30 mouse cellular contexts compared by ENCODE assay signal in genomic region chr1:135457860-135458259, GRCm38 (mm10).
"Had no signal": no experiment of that assay in that cellular context is flagged by ENCODE, and none has a peak within 500 bp of the region (broad histone marks: within the 10 kb centered on the region; RNA-seq: fewer than 3 reads in every experiment).

No protein-coding gene starts in this region.

- H3K9me3 ChIP-seq: heart, embryonic 12.5 days; heart, embryonic 13.5 days; heart, embryonic 15.5 days; hindbrain, embryonic 10.5 days; hindbrain, embryonic 12.5 days; hindbrain, embryonic 13.5 days; hindbrain, embryonic 15.5 days; intestine, embryonic 15.5 days; kidney, embryonic 15.5 days had no signal

- H3K4me3 ChIP-seq: heart, embryonic 12.5 days; heart, embryonic 13.5 days; heart, embryonic 15.5 days; hindbrain, embryonic 10.5 days; hindbrain, embryonic 12.5 days; hindbrain, embryonic 13.5 days; hindbrain, embryonic 15.5 days; intestine, embryonic 15.5 days; kidney, embryonic 15.5 days; layer of hippocampus, adult 2 months; left cerebral cortex, adult 2 months had no signal

- H3K27me3 ChIP-seq: heart, embryonic 12.5 days; heart, embryonic 13.5 days; heart, embryonic 15.5 days; hindbrain, embryonic 12.5 days; hindbrain, embryonic 13.5 days; hindbrain, embryonic 15.5 days; intestine, embryonic 15.5 days; kidney, embryonic 15.5 days had no signal

- H3K4me2 ChIP-seq: heart, embryonic 11.5 days; heart, embryonic 12.5 days; heart, embryonic 13.5 days; heart, embryonic 15.5 days; hindbrain, embryonic 12.5 days; hindbrain, embryonic 13.5 days; hindbrain, embryonic 14.5 days; hindbrain, embryonic 15.5 days; intestine, embryonic 15.5 days; kidney, embryonic 15.5 days had no signal

- DNase-seq: heart, postnatal 36 days; heart, postnatal 4 days; kidney, adult 11 months; kidney, adult 18-20 months; kidney, adult 2 months; kidney, adult 8-10 months; kidney, adult 9 months; kidney, postnatal 14 days; kidney, postnatal 25 days; layer of hippocampus, adult 9-11 months; layer of hippocampus, postnatal 36 days had no signal

- ATAC-seq: hindbrain, embryonic 16.5 days; hindbrain, postnatal 0 days; inflammation-experienced regulatory T-cells, adult 6 months; intestine, embryonic 15.5 days; intestine, embryonic 16.5 days; intestine, postnatal 0 days had no signal

- H3K27ac ChIP-seq: heart, embryonic 13.5 days; heart, embryonic 15.5 days; hindbrain, embryonic 10.5 days; hindbrain, embryonic 12.5 days; hindbrain, embryonic 13.5 days; hindbrain, embryonic 14.5 days; hindbrain, embryonic 15.5 days; hindbrain, postnatal 0 days; intestine, embryonic 15.5 days; kidney, embryonic 15.5 days; kidney, postnatal 0 days; layer of hippocampus, adult 2 months; left cerebral cortex, adult 2 months had no signal

- H3K9ac ChIP-seq: heart, embryonic 12.5 days; heart, embryonic 13.5 days; heart, embryonic 15.5 days; hindbrain, embryonic 12.5 days; hindbrain, embryonic 13.5 days; hindbrain, embryonic 14.5 days; hindbrain, embryonic 15.5 days; intestine, embryonic 15.5 days; kidney, embryonic 15.5 days had no signal

- H3K4me1 ChIP-seq: hindbrain, embryonic 10.5 days; hindbrain, embryonic 12.5 days; hindbrain, embryonic 13.5 days; hindbrain, embryonic 15.5 days had no signal
